Mouse (Mus musculus): Measurements from ENCODE around the gene Msmb.

DNA sequence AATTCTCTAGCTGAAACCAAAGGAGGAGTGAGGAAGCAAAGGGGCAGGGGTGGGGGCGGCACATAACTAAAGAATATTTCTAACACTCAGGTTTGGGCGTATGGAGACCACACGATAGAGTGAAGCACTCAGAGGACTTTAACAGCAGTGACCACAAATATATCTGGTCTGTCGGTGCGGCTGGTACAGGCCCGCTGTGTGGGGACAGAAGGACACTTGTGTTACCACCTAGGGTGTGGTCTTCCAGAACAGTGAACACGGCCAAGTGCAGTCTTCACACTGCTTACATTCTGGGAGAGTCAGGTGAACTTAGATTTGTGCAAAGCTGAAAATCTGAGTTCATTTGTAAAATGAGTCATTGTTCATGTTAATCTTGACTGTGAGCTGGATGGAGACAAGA, 44.1 kb upstream of the Msmb start:
- no peak for TF ChIP-seq CTCF (IDR thresholded peaks at IDR 0.05; ENCODE audit: low read depth, low read length)
- no peak for TF ChIP-seq GATA1 (IDR thresholded peaks at IDR 0.05; ENCODE audit: borderline replicate concordance, low read length)
- TF ChIP-seq GATA2 (IDR thresholded peaks at IDR 0.05; ENCODE audit: borderline replicate concordance, low read depth, low read length) = no peak
- TF ChIP-seq POLR2AphosphoS5 (IDR thresholded peaks at IDR 0.05; ENCODE audit: insufficient replicate concordance, low read depth, low read length) = no peak
- TF ChIP-seq TAL1 (conservative IDR thresholded peaks at IDR 0.05; ENCODE audit: low read depth, low read length) = no peak
